Mouse (Mus musculus) CD8-positive naive resting alpha-beta T cell, adult 2 months (primary cell): ENCODE measurements around the gene Nhlrc4.

Experiments used
- DNase-seq, 2 experiments: peaks; one replicate each; pipeline ENCODE4 v3.0.0; 2022; ENCODE audit warnings: low read depth in 2 of 2, low spot score in 2 of 2

Nhlrc4 gene

GRCm38 (mm10) chr17:25944366-25945163 is at the start of gene Nhlrc4, which contains the start of gene Pigq:
Nhlrc4 (minus strand) TSS chr17:25944961.
Pigq (minus strand) TSS chr17:25944936.
- no peak for DNase-seq

DNA sequence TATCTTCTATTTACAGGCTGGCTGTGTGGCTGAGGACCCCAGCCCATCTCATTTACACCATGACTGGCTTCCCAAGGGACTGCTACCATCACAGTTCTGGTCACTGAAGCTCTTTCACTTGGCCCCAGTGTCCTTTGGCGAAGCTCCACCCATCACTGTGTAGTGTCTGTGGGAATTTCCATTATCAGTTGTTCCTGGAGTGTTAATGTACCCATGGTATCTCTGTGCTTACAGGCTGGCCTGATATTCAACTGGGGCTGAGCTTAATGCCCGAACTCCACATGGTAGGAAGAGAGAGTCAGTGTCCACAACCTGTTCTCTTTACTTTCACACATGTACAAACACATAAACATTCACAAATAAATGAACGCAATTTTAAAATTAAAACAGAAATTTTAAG is 48.7 kb upstream of the Nhlrc4 start:
- no peak for DNase-seq

- DNase-seq, result no peak
Observed at GRCm38 (mm10) chr17:25992274-25992673, 47.5 kb upstream of the Nhlrc4 start.

- DNase-seq, result no peak
Observed at GRCm38 (mm10) chr17:25990331-25990730, 45.6 kb upstream of the Nhlrc4 start.

GRCm38 (mm10) chr17:25985306-25986294 is 40.8 kb upstream of the Nhlrc4 start, which contains the start of gene Capn15:
Capn15 (minus strand) TSS chr17:25985796.
- DNase-seq, result peak; percentile 82 to 86

DNA sequence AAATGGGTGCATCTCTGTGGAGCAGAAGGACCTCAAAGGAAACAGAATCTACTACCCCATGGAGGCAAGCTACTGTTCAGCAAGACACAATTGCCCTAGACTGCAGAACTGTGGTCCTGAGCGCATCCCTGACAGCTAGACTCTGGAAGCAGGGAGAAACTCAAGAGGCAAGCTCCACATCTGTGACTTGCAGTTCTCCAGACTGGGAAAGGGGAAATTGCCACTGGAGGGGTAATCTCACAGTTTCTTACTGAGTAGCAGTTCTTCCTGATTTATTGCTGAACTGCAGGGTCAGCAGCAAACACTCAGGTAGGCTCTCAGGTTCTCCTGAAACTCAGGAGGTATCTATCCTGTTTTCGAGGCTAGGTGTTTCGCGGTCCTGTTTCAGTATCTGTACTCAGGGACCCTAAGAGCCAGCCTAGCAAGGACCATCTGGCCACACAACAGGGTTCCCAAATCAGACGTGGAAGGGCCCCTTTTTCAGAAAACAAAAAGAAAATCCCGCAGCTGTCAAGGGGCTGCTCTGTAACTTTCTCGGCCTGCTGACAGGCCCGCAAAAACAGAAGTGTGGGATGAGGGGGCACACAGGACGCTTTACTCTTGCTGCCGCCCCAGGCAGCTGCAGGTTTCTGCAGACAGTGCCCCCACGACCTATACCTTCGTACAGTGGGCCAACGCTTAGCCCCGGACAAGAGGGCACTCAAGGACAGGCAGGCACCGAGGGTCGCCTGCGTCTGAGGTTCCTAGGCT is 40.0 kb upstream of the Nhlrc4 start:
- no peak for DNase-seq

DNA sequence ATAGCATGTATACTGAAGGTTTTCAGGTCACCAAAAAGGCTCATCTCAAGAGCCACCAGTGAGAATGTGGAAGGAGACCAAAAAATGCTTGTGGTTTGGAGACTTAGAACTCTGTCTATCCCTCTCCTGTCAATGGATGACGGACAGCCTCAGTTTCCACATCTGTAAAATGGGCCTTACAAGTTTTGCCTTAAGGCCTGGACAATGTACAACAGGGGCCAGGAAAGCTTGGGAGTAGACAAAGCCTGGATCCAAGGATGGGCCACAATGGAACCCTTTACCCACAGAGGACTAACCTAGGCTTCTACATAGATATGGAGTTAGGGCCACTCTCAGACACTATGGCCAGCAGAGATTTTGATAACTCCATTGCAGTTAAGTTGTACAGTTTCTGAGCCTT is 39.3 kb upstream of the Nhlrc4 start:
- DNase-seq, result no peak

DNA sequence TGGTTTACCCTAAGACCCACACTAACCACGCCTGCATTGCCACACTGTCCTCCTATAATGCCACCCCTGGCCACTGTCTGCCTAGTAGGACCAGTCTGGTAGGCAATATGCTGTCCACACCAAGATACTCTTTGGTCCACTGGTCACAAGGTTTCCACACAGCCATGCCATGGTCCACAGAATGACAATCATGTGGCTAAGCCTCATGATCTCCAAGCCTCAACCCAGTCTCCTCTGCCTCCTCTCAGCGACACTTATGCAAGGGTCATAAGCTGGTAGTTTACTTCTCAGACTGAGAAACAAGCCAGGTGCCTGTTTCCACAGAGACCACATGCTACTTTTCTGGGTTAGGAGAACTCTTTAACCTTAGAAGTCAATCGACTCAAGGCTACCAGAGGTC is 38.2 kb upstream of the Nhlrc4 start:
- no peak for DNase-seq

DNA sequence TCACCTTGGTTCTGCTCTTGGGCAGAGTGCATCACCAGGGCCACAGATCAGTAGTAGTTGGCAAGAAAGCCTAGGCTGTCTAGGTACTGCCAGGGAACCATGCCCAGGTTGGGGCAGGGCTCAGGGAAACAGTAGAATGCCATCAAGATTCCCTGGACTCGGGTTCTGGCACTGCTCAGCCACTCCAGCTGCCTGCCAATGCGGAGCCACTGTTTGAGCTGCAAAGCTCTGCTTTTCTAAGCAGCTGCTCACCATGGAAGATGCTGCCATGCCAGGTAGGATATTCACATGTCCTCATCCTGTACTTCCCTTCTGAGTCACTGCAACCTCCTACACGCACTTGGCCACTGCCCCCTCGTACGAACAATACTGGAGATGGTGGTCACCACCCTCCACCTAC is 36.1 kb upstream of the Nhlrc4 start:
- DNase-seq, result no peak

DNA sequence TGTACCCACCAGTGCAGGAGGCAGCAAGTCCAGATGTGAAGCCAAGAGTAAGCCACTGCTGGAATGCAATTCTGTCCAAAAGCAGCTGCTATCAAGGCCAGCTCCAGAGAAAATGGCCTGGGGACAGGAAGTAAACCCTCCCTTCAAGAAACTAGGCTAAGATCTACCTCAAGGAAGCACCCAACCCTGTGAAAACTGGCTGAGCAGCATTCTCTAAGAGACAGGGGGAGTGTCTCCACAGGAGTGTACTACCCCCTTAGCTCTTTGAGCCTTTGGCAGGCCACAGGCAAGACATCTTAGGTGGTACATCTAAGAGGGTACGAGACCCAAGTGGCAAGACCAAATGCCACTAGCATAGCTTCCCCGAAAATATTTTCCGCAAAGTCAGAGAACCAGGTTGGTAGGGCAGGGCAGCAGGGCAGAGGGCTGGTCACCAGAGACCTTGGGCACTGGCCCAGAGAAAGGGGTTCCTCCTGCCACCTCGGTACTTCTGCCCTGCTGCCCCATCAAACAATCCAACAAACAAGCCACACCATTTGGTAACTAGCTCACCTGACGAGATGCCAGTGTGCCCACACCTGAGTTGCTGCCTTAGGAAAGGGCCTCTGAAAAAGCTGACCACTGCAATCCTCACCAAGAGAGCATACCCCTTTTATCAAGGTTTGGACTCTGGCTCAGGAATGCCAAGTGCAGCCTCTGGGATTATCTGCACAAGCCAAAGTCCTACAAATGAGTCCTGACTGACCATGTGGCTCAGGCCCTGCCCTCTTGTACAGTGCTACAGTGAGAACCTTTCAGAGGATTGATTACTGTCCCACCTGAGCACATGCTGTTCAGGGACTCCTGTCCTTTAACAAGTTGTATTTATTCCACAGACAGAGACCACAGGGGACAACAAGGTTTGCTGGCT is 35.3 kb upstream of the Nhlrc4 start:
- no peak for DNase-seq

DNA sequence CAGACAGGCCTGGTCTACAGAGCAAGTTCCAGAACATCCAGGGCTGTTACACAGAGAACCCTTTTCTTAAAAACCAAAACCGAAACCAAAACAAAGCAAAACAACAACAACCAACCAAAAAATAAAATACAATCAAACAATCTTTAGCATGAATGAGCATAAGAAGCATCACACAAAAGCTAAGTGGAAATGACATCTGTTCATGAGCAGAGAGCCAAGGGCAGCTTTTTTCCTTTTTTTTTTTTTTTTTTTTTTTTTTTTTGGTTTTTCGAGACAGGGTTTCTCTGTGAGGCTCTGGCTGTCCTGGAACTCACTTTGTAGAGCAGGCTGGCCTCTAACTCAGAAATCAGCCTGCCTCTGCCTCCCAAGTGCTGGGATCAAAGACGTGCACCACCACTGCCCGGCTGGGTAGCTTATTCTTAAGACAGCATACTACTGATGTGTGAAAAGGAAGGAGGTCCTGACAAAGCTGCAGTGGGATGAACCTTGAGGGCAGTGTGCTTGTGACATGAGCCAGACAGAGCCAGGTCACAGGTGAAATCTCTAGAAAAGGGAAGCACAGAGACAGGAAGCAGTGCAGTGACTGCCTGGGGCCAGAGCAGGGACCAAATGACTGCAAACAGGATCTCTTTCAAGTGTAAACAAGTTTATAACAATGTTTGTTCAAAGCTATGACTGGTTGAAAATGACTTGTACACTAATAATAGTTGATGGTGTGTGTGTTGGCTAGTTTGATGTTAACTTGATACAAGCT is 26.4 kb upstream of the Nhlrc4 start:
- DNase-seq, result no peak

DNA sequence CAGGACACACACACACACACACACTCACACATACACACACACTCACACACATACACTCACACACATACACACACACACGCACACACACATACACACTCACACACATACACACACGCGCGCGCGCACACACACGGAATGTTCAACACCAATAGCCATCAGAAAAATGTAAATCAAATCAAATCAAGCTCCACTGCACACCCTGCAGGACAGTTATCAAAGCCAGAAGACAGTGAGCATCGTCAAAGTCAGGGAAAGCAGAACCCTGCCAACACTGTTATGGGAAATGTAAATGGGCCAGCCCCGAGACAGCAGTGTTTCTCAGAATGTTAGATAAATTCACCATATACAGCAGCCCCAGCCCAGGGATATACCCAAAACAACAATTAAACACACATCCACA is 25.7 kb upstream of the Nhlrc4 start:
- no peak for DNase-seq

GRCm38 (mm10) chr17:25968176-25968575 is 23.4 kb upstream of the Nhlrc4 start:
- no peak for DNase-seq

GRCm38 (mm10) chr17:25967652-25968051 is 22.9 kb upstream of the Nhlrc4 start:
- no peak for DNase-seq

GRCm38 (mm10) chr17:25964271-25964670 is 19.5 kb upstream of the Nhlrc4 start:
- DNase-seq, result no peak

- no peak for DNase-seq
Observed at GRCm38 (mm10) chr17:25962413-25962905, 17.7 kb upstream of the Nhlrc4 start.

DNA sequence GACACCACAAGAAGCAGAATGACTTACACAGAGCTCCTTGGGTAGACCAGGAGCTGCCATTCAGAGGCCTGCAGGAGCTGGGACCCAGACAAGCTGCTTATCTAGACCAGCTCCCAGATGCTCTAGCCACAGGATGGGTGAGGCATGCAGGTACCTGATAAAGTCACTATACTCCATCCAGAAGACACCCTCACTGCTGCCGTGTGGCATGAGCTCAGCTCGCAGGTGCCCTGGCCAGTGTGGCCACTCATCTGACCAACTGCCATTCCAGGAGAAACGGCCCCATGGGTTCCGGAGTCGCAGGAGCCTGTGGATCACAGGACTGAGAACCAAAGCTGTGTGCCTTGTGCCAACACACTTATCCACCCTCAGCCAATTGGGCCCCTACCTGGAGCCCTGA is 16.8 kb upstream of the Nhlrc4 start:
- DNase-seq, result no peak

DNA sequence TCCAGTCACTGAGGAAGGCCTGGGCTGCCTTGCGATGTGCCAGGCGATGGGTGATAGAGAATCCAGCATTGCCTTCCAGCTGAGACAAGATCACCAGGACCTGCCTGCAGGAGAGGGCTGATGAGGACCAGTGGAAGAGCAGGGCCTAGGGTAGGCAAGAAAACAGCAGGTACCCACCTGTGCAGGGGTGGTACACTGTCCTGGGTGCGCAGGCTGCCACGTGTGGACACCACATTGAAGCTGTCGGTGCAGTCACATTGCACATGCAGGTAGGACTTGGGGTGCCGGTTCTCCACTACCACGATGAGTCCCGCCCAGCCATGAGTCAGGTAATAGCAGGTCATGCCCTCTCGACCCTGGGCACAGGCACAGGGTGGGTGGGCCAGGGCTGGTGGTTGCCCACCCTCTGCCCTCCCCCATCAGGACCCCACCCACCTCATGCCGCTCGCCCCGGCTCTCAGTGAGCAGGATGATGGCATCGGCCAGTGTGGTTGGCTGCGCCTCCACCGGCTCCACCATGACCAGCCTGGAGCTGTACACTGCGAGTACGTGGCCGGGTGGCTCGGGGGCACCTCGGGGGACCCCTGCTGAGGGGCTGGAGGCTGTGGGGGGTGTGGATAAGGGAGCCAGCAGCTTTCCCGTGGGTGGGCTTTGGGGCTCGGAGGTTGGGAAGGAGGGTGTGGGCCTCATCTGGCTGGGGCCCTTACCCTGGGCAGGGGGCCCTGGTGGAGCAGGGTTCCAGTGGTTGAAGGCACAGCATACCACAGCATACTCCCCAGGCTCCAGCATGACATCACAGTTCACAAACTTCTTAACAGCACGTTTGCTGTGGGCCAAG is 15.1 kb upstream of the Nhlrc4 start:
- DNase-seq, result no peak
